In the genomic region with DNA sequence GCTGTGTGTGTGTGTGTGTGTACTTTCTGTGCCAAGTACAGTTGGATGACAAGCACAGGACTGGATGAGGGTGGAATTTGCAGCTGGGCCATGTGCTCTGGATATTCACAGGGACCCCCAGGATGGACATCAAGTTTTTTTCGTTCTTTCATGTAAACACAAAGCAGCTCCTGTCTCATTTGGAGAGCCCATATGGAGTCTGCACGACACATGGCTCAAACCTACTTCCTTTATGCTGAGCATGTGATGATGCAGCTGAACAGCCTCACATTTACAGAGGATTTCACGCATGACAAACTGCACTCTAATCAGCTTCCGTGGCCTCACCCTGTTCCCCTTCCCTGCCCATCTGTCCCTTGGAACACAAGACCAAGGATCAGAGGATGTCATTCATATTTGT, we compare ENCODE assay signal across 17 mouse cellular contexts.
DNase-seq lines count a peak whose midpoint lies in the region; ATAC-seq and TF ChIP-seq lines count a peak whose summit lies in the region.
"Had no signal": no experiment of that assay in that cellular context is flagged by ENCODE, and none has a peak within 500 bp of the region (broad histone marks: within the 10 kb centered on the region; RNA-seq: fewer than 3 reads in every experiment).

No protein-coding gene starts in this region.

- no peak overlapping the region for H3K9ac ChIP-seq in forebrain, embryonic 14.5 days (ENCODE audit: low read length)
- H3K9ac ChIP-seq in forebrain, embryonic 12.5 days, result no peak overlapping the region
- no peak overlapping the region for H3K9ac ChIP-seq in midbrain, embryonic 12.5 days (replicated peaks)
- no peak overlapping the region for H3K9ac ChIP-seq in hindbrain, postnatal 0 days (replicated peaks; ENCODE audit: low read length)
- H3K9ac ChIP-seq: limb, embryonic 13.5 days; liver, embryonic 15.5 days; neural tube, embryonic 13.5 days had no signal

- H3K4me1 ChIP-seq in forebrain, embryonic 14.5 days (ENCODE audit: control insufficient read depth, insufficient read depth, low read length), result no peaks in the 10 kb centered on the region
- H3K4me1 ChIP-seq in forebrain, embryonic 12.5 days, result peaks cover 5% of the 10 kb centered on the region; the same call in 1 of the 2 replicates
- 0 out of 2 replicates have a peak, but pooled peaks cover 3% of the 10 kb centered on the region for H3K4me1 ChIP-seq in midbrain, embryonic 12.5 days
- peaks cover 7% of the 10 kb centered on the region; the same call in 1 of the 2 replicates for H3K4me1 ChIP-seq in midbrain, embryonic 10.5 days
- no peaks in the 10 kb centered on the region for H3K4me1 ChIP-seq in hindbrain, postnatal 0 days (ENCODE audit: insufficient read depth, low read length)
- H3K4me1 ChIP-seq: heart, embryonic 10.5 days; neural tube, embryonic 13.5 days had no signal

- H3K4me3 ChIP-seq in forebrain, embryonic 14.5 days (ENCODE audit: low read depth, low read length), result no peak overlapping the region
- no peak overlapping the region for H3K4me3 ChIP-seq in forebrain, embryonic 12.5 days (replicated peaks)
- no peak overlapping the region for H3K4me3 ChIP-seq in midbrain, embryonic 12.5 days
- no peak overlapping the region for H3K4me3 ChIP-seq in midbrain, embryonic 10.5 days
- no peak overlapping the region for H3K4me3 ChIP-seq in hindbrain, postnatal 0 days (ENCODE audit: low read length)
- H3K4me3 ChIP-seq: heart, embryonic 10.5 days; layer of hippocampus, adult 2 months; limb, embryonic 13.5 days; liver, embryonic 15.5 days; neural tube, embryonic 13.5 days had no signal

- H3K27ac ChIP-seq in forebrain, embryonic 14.5 days (ENCODE audit: low read depth, low read length), result no peak overlapping the region
- H3K27ac ChIP-seq in forebrain, embryonic 12.5 days, result no peak overlapping the region
- H3K27ac ChIP-seq in midbrain, embryonic 12.5 days (replicated peaks), result no peak overlapping the region
- no peak overlapping the region for H3K27ac ChIP-seq in midbrain, embryonic 10.5 days (replicated peaks)
- no peak overlapping the region for H3K27ac ChIP-seq in hindbrain, postnatal 0 days
- H3K27ac ChIP-seq: heart, embryonic 10.5 days; layer of hippocampus, adult 2 months; limb, embryonic 13.5 days; liver, embryonic 15.5 days; neural tube, embryonic 13.5 days had no signal

- TF ChIP-seq CTCF in hindbrain, postnatal 0 days (IDR thresholded peaks at IDR 0.05; ENCODE audit: low read depth), result no peak

- 30% methylated on average over 4 of the region's 4 CpGs for WGBS in forebrain, embryonic 14.5 days
- whole genome bisulfite sequencing in forebrain, embryonic 12.5 days, result 42% methylated on average over 4 of the region's 4 CpGs
- 27% methylated on average over 4 of the region's 4 CpGs for WGBS in midbrain, embryonic 12.5 days
- WGBS in midbrain, embryonic 10.5 days, result 47% methylated on average over 4 of the region's 4 CpGs
- WGBS in hindbrain, postnatal 0 days, result 45% methylated on average over 4 of the region's 4 CpGs

- peak; percentile 13 for DNase-seq in forebrain, embryonic 14.5 days (ENCODE audit: low spot score)
- DNase-seq in midbrain, embryonic 10.5 days (ENCODE audit: low spot score), result no peak
- DNase-seq in hindbrain, postnatal 0 days (ENCODE audit: low spot score), result peak; percentile 41
- peak; percentile 69 for DNase-seq in splenic B cell, adult 2 months (ENCODE audit: low read depth, low spot score)
- no peak for DNase-seq in thymus, postnatal 10 days (ENCODE audit: low spot score in 2 of 2)
- DNase-seq: cerebellum, postnatal 14 days; embryo, embryonic 11 days; gastrocnemius, postnatal 36 days; heart, postnatal 14 days had no signal

- H3K27me3 ChIP-seq in forebrain, embryonic 14.5 days (replicated peaks; ENCODE audit: control insufficient read depth, insufficient read depth, low read length), result no peaks in the 10 kb centered on the region
- no peaks in the 10 kb centered on the region for H3K27me3 ChIP-seq in forebrain, embryonic 12.5 days
- H3K27me3 ChIP-seq in midbrain, embryonic 12.5 days, result no peaks in the 10 kb centered on the region
- H3K27me3 ChIP-seq in midbrain, embryonic 10.5 days (ENCODE audit: low read depth, poor library complexity, severe bottlenecking), result no peaks in the 10 kb centered on the region
- H3K27me3 ChIP-seq in hindbrain, postnatal 0 days (ENCODE audit: insufficient read depth, low read length), result no peaks in the 10 kb centered on the region
- H3K27me3 ChIP-seq in splenic B cell, adult 2 months (ENCODE audit: control insufficient read depth, insufficient read depth, low read length, poor library complexity, severe bottlenecking), result no peaks in the 10 kb centered on the region
- H3K27me3 ChIP-seq: limb, embryonic 13.5 days; liver, embryonic 15.5 days; neural tube, embryonic 13.5 days had no signal

- H3K9me3 ChIP-seq in forebrain, embryonic 14.5 days (replicated peaks; ENCODE audit: control insufficient read depth, low read length), result no peaks in the 10 kb centered on the region
- no peaks in the 10 kb centered on the region for H3K9me3 ChIP-seq in forebrain, embryonic 12.5 days
- no peaks in the 10 kb centered on the region for H3K9me3 ChIP-seq in midbrain, embryonic 12.5 days
- H3K9me3 ChIP-seq in midbrain, embryonic 10.5 days (replicated peaks), result no peaks in the 10 kb centered on the region
- no peaks in the 10 kb centered on the region for H3K9me3 ChIP-seq in hindbrain, postnatal 0 days (ENCODE audit: low read length)
- H3K9me3 ChIP-seq: heart, embryonic 10.5 days; limb, embryonic 13.5 days; liver, embryonic 15.5 days; neural tube, embryonic 13.5 days had no signal

- no peak for ATAC-seq in forebrain, embryonic 14.5 days
- no peak for ATAC-seq in forebrain, embryonic 12.5 days (ENCODE audit: low FRiP score)
- peak; percentile 68 for ATAC-seq in midbrain, embryonic 12.5 days (ENCODE audit: low FRiP score, low read depth)
- peak; percentile 53; the same call in 1 of the 2 replicates for ATAC-seq in hindbrain, postnatal 0 days
- ATAC-seq: lung, postnatal 0 days had no signal

- no peaks in the 10 kb centered on the region for H3K36me3 ChIP-seq in forebrain, embryonic 14.5 days (ENCODE audit: control insufficient read depth, insufficient read depth, low read length)
- no peaks in the 10 kb centered on the region for H3K36me3 ChIP-seq in forebrain, embryonic 12.5 days (replicated peaks)
- no peaks in the 10 kb centered on the region for H3K36me3 ChIP-seq in midbrain, embryonic 12.5 days
- no peaks in the 10 kb centered on the region for H3K36me3 ChIP-seq in midbrain, embryonic 10.5 days
- no peaks in the 10 kb centered on the region for H3K36me3 ChIP-seq in hindbrain, postnatal 0 days (ENCODE audit: insufficient read depth, low read length)
- H3K36me3 ChIP-seq in splenic B cell, adult 2 months (ENCODE audit: control insufficient read depth, insufficient read depth, low read length, poor library complexity, severe bottlenecking), result no peaks in the 10 kb centered on the region
- H3K36me3 ChIP-seq: heart, embryonic 10.5 days; limb, embryonic 13.5 days; liver, embryonic 15.5 days; neural tube, embryonic 13.5 days had no signal

- no peak overlapping the region for H3K4me2 ChIP-seq in forebrain, embryonic 14.5 days (ENCODE audit: low read length)
- H3K4me2 ChIP-seq in forebrain, embryonic 12.5 days, result no peak overlapping the region
- no peak overlapping the region for H3K4me2 ChIP-seq in midbrain, embryonic 12.5 days (replicated peaks)
- H3K4me2 ChIP-seq in hindbrain, postnatal 0 days (ENCODE audit: low read depth, low read length), result no peak overlapping the region
- H3K4me2 ChIP-seq: limb, embryonic 13.5 days; liver, embryonic 15.5 days; neural tube, embryonic 13.5 days had no signal

Comparison
In these comparisons a context has a peak if more than half of its experiments do, and no peak if none do; other contexts are left out.
1. ATAC-seq: peak in midbrain, embryonic 12.5 days (single experiment) and hindbrain, postnatal 0 days (single experiment); none in forebrain, embryonic 14.5 days (single experiment) and forebrain, embryonic 12.5 days (single experiment).
2. DNase-seq: peak in forebrain, embryonic 14.5 days (single experiment), hindbrain, postnatal 0 days (single experiment) and splenic B cell, adult 2 months (single experiment); none in midbrain, embryonic 10.5 days (single experiment) and thymus, postnatal 10 days (0 of 2).